Mouse (Mus musculus): ENCODE measurements at regions not wholly inside any gene's neighbourhood (a gene's known extent, or its start where the extent isn't known, plus 50 kb on each side); places are given as distances from the start of the nearest gene placed in this dataset.

DNA sequence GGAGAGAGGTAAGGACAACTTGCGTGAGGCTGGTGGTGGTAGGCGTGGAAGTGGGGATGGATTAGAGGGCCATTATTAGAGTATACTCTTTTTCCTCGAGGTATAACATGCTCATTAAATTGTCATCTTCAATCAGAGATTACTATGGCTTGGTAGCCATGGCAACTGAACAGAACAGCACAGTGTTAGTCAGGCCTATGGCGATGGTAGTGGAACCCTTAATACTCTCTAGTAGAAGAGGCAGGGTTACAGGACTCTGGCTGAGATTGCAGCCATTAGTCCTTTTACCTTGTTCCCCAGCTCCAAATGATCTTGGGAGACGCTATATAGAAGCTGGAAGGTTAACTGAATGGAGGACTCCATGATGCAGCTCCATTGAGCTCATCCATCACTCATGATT is 131.5 kb downstream of the En1 start:
- no peak for TF ChIP-seq CTCF (IDR thresholded peaks at IDR 0.05; ENCODE audit: control insufficient read depth, insufficient read depth, insufficient replicate concordance, low read depth, low read length)
- no peak for TF ChIP-seq POLR2A (IDR thresholded peaks at IDR 0.05; ENCODE audit: control insufficient read depth, low read depth, low read length)
